Mouse (Mus musculus): ENCODE results near the gene Gm27027. TPM values are rescaled to one million over a fixed set of nuclear protein-coding genes. Genes with fewer than 3 reads are reported as not detected.

Gene Gm27027
- polyA plus RNA-seq, 1 experiment from 2014 or later: not detected

DNA sequence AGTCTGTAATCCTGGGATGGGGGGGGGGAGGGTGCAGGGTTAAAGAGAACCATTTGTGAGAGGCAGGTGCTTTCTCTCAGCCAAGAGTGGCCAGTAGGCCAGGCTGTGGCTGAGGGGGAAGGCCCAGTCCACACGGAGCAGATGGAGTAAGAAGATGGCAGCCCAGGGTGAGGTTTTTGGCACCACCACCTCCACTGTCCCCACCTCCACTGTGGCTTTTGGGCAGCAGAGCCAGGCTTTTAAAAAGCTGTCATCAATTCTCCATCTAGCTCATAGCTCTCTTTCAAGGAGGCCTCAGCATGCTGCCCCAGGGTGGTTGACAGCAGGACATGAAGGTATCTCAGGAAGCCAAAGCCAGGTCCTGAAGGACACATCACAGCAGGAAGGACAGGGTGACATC is 32.4 kb downstream of the Gm27027 start:
- Histone ChIP-seq H3K4me2 (ENCODE audit: low read length) (no peak overlapping the region), H3K27me3 (ENCODE audit: control insufficient read depth, insufficient read depth, low read depth, low read length) (no peaks in the 10 kb centered on the region), H3K9me3 (replicated peaks; ENCODE audit: control insufficient read depth, low read length, poor library complexity, severe bottlenecking) (no peaks in the 10 kb centered on the region), H3K4me3 (ENCODE audit: low read depth, low read length) (no peak overlapping the region), H3K4me1 (ENCODE audit: control insufficient read depth, insufficient read depth, low read length) (peaks cover 6% of the 10 kb centered on the region), H3K36me3 (ENCODE audit: control insufficient read depth, insufficient read depth, low read length) (no peaks in the 10 kb centered on the region), H3K9ac (ENCODE audit: low read depth, low read length) (no peak overlapping the region), H3K27ac (ENCODE audit: low read length) (no peak overlapping the region)
- 100% methylated on average over 1 of the region's 1 CpGs for WGBS
- no peak for ATAC-seq

DNA sequence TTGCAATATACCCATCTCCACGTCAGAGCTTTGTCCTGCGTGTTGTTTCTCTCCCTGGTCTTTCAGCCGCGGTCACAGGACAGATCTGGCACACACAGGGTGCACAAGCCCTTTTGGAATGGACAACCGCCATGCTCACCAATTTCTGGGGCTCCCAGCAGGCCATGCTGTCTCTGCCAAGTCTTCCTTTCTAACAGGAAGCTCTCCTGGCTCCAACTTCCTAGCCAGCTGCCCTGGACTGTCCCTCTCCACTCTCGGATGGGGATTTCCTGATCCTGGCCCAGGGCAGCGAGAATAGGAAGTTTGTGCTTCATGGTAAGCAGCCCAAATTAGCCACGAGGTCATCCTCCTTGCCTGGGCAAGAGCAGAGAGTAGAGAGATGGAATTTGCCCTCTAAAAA is 34.4 kb downstream of the Gm27027 start:
- H3K4me1 ChIP-seq (ENCODE audit: control insufficient read depth, insufficient read depth, low read length): peaks cover 11% of the 10 kb centered on the region
- no peak overlapping the region for H3K9ac ChIP-seq (ENCODE audit: low read depth, low read length)
- WGBS: 81% methylated on average over 8 of the region's 8 CpGs
- no peak overlapping the region for H3K4me3 ChIP-seq (ENCODE audit: low read depth, low read length)
- no peaks in the 10 kb centered on the region for H3K9me3 ChIP-seq (replicated peaks; ENCODE audit: control insufficient read depth, low read length, poor library complexity, severe bottlenecking)
- ATAC-seq: no peak
- H3K4me2 ChIP-seq (ENCODE audit: low read length): no peak overlapping the region
- no peaks in the 10 kb centered on the region for H3K27me3 ChIP-seq (ENCODE audit: control insufficient read depth, insufficient read depth, low read depth, low read length)
- no peaks in the 10 kb centered on the region for H3K36me3 ChIP-seq (ENCODE audit: control insufficient read depth, insufficient read depth, low read length)
- H3K27ac ChIP-seq (ENCODE audit: low read length): no peak overlapping the region

DNA sequence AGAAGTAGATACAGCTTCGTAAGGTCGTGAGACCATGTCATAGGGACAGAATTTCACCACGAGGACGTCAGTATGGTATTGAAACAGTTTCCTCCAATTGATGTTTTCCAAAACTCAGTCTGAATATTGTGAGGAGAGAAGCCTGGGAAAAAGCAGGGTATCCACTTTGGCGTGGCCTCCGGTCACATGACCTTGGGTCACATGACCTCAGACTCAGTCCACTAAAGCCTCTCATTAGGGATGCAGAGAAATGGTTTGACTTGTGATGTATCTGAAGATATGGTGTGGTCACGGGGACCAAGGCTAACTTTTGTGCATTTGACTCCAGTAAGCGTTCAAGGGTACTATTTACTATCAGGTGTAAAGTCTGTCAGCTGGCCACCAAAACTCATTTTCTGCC is 36.8 kb downstream of the Gm27027 start:
- no peak overlapping the region for H3K4me2 ChIP-seq (ENCODE audit: low read length)
- H3K36me3 ChIP-seq (ENCODE audit: control insufficient read depth, insufficient read depth, low read length): no peaks in the 10 kb centered on the region
- no peak overlapping the region for H3K9ac ChIP-seq (ENCODE audit: low read depth, low read length)
- H3K27ac ChIP-seq (ENCODE audit: low read length): no peak overlapping the region
- no peak for ATAC-seq
- H3K4me3 ChIP-seq (ENCODE audit: low read depth, low read length): no peak overlapping the region
- peaks cover 23% of the 10 kb centered on the region for H3K4me1 ChIP-seq (ENCODE audit: control insufficient read depth, insufficient read depth, low read length)
- no peaks in the 10 kb centered on the region for H3K9me3 ChIP-seq (replicated peaks; ENCODE audit: control insufficient read depth, low read length, poor library complexity, severe bottlenecking)
- H3K27me3 ChIP-seq (ENCODE audit: control insufficient read depth, insufficient read depth, low read depth, low read length): no peaks in the 10 kb centered on the region
- 72% methylated on average over 8 of the region's 8 CpGs for WGBS

DNA sequence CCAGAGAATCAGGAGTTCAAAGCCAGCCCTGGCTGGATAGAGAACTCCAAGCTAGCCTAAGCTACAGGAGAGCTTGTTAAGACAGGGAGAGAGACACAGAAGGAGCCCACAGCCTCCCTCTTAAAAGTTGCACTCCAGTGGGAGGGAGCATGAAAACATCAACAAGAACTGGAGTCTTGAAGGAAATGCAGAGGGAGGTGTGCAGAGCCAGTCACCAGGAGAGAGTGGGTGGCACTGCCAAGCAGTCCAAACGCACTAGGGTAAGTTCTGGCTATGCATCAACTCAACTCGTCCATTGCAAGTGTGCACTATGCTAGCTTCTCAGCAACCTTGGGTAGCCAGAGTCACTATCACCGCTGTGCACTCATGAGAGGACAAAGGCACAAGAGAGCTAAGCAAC is 37.9 kb downstream of the Gm27027 start:
- ATAC-seq: no peak
- H3K4me1 ChIP-seq (ENCODE audit: control insufficient read depth, insufficient read depth, low read length): peaks cover 25% of the 10 kb centered on the region
- H3K4me2 ChIP-seq (ENCODE audit: low read length): no peak overlapping the region
- no peak overlapping the region for H3K27ac ChIP-seq (ENCODE audit: low read length)
- H3K4me3 ChIP-seq (ENCODE audit: low read depth, low read length): no peak overlapping the region
- H3K9me3 ChIP-seq (replicated peaks; ENCODE audit: control insufficient read depth, low read length, poor library complexity, severe bottlenecking): no peaks in the 10 kb centered on the region
- no peak overlapping the region for H3K9ac ChIP-seq (ENCODE audit: low read depth, low read length)
- 77% methylated on average over 3 of the region's 3 CpGs for WGBS
- H3K27me3 ChIP-seq (ENCODE audit: control insufficient read depth, insufficient read depth, low read depth, low read length): peaks cover 8% of the 10 kb centered on the region
- no peaks in the 10 kb centered on the region for H3K36me3 ChIP-seq (ENCODE audit: control insufficient read depth, insufficient read depth, low read length)

DNA sequence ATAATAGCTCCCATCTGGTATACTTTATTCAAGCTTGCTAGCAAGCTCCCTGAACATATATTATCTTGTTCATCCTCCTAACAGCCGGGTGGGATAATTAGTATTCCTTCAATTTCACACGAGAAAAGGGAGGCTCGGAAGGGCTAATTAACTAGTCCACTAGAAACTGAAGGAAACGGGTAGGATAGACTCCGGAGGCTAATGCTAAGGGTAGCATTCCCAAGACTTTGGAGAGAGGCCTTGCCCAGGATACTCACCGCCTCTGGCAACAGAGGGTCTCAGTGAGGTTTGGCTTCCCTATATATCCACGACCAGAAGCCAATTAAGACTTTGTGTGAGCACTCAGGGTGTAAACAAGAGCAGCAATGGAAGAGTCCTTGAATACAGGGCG is 38.4 kb downstream of the Gm27027 start:
- Histone ChIP-seq H3K27me3 (ENCODE audit: control insufficient read depth, insufficient read depth, low read depth, low read length) (peaks cover 8% of the 10 kb centered on the region), H3K9me3 (replicated peaks; ENCODE audit: control insufficient read depth, low read length, poor library complexity, severe bottlenecking) (no peaks in the 10 kb centered on the region), H3K4me3 (ENCODE audit: low read depth, low read length) (no peak overlapping the region), H3K36me3 (ENCODE audit: control insufficient read depth, insufficient read depth, low read length) (no peaks in the 10 kb centered on the region), H3K27ac (ENCODE audit: low read length) (0 out of 2 replicates have a peak overlapping the region, but pooled peaks have one; percentile 32), H3K4me1 (ENCODE audit: control insufficient read depth, insufficient read depth, low read length) (peaks cover 25% of the 10 kb centered on the region), H3K4me2 (ENCODE audit: low read length) (peak overlapping the region; percentile 99), H3K9ac (ENCODE audit: low read depth, low read length) (no peak overlapping the region; the same call in 1 of the 2 replicates)
- 34% methylated on average over 8 of the region's 8 CpGs for whole genome bisulfite sequencing
- no peak for ATAC-seq

DNA sequence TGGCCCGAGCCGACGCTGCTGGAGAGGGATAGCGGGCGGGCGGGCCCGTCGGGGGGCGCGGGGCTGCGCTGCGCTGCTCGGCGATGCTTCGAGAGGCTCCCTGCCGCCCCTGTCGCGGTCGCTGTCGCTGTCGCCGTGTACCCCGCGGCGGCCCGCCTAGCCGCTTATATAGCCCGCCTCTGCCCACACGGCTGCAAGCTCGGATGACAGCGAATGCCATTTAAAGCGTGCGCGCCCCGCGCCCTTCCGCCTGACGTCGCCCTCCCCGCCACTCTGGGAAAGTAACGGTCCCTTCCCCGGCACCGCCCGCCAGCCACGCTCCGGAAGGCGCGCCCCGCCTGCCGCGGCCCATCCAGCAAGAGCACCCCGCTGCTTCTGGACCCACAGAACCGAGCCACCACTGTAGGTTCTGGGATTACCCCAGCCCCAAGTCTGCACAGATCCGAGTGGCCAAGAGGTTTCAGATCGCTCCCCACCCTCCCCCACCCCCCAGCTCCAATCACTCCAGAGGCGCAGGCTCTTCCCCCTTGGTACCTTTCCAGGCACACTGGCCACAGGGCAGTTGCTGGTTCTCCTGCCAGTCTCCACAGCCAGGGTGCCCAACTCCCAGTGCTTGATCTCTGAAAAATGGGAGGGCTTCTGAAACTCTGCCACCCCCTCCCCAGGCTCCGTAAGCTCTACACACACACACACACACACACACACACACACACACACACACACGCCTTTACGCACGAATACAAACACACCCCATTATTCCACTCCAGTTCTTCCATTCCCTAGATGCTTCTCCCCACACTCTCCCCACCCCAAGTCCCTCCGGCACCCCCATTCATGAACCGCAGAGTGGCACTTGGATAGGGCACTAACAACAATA is 39.0 kb downstream of the Gm27027 start, which contains the start of gene Gm13889:
TSS of gene Gm13889 (minus strand) at position 294 of the 877 bp plus-strand sequence.
- Histone ChIP-seq H3K4me2 (ENCODE audit: low read length) (peak within 1 kb of the TSS; percentile 99), H3K4me1 (ENCODE audit: control insufficient read depth, insufficient read depth, low read length) (peaks cover 25% of the 10 kb centered on the region), H3K27me3 (ENCODE audit: control insufficient read depth, insufficient read depth, low read depth, low read length) (peaks cover 8% of the 10 kb centered on the region), H3K36me3 (ENCODE audit: control insufficient read depth, insufficient read depth, low read length) (no peaks in the 10 kb centered on the region), H3K9ac (ENCODE audit: low read depth, low read length) (peak within 1 kb of the TSS; percentile 80), H3K9me3 (replicated peaks; ENCODE audit: control insufficient read depth, low read length, poor library complexity, severe bottlenecking) (no peaks in the 10 kb centered on the region), H3K27ac (ENCODE audit: low read length) (peak within 1 kb of the TSS; percentile 70), H3K4me3 (ENCODE audit: low read depth, low read length) (peak within 1 kb of the TSS; percentile 74)
- WGBS: 3% methylated on average over 50 of the region's 62 CpGs
- peak; percentile 74 for ATAC-seq

DNA sequence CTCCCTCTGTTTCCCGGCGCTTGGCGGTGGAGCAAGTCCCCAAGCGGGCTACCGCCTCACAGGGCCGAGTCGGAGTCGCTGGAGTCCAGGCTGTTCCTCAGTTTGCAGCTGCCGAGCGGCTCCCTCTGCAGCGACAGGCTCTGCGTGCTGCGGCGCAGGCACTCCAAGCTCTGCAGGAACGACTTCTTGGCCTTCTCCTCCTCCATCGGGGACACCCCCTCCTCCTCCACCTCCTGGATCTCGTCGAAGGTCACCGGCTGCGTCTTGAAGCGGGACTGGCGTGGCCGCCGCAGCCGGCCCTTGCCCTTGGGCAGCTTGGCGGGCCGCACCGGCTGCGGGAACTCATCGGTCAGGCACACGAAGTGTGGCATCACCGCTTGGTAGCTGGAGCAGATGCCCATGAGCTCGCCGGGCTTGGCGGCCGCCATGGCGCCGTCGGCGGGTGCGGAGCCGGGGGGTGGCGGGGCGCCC is 39.8 kb downstream of the Gm27027 start:
- Histone ChIP-seq H3K4me3 (ENCODE audit: low read depth, low read length) (peak overlapping the region; percentile 74), H3K27me3 (ENCODE audit: control insufficient read depth, insufficient read depth, low read depth, low read length) (peaks cover 8% of the 10 kb centered on the region), H3K4me2 (ENCODE audit: low read length) (peak overlapping the region; percentile 99), H3K36me3 (ENCODE audit: control insufficient read depth, insufficient read depth, low read length) (no peaks in the 10 kb centered on the region), H3K9ac (ENCODE audit: low read depth, low read length) (peak overlapping the region; percentile 80), H3K9me3 (replicated peaks; ENCODE audit: control insufficient read depth, low read length, poor library complexity, severe bottlenecking) (no peaks in the 10 kb centered on the region), H3K4me1 (ENCODE audit: control insufficient read depth, insufficient read depth, low read length) (peaks cover 25% of the 10 kb centered on the region), H3K27ac (ENCODE audit: low read length) (peak overlapping the region; percentile 70)
- ATAC-seq: peak; percentile 66
- under 1% methylated on average over 44 of the region's 44 CpGs for WGBS

DNA sequence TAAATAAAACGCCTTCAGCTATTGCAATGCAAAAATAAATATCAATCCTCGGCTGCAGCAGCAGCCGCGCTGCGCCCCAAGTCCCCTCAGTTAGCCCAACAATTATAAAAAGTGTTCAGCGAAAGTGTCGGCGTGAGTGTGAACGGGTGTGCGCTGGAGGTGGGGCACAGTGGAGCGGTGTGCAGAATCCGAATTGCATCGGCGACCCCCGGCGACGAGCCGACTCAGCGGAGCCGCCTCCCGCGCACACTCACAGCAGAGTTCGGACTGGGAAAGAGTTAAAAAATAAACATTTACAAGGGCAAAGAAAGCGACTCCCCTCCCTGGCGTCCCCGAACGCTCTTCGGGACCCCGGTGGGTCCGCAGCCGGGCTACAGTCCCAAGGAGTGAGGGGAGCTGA is 40.3 kb downstream of the Gm27027 start:
- H3K27ac ChIP-seq (ENCODE audit: low read length): peak overlapping the region; percentile 70
- peaks cover 8% of the 10 kb centered on the region for H3K27me3 ChIP-seq (ENCODE audit: control insufficient read depth, insufficient read depth, low read depth, low read length)
- H3K9me3 ChIP-seq (replicated peaks; ENCODE audit: control insufficient read depth, low read length, poor library complexity, severe bottlenecking): no peaks in the 10 kb centered on the region
- no peaks in the 10 kb centered on the region for H3K36me3 ChIP-seq (ENCODE audit: control insufficient read depth, insufficient read depth, low read length)
- H3K4me2 ChIP-seq (ENCODE audit: low read length): peak overlapping the region; percentile 99
- H3K4me1 ChIP-seq (ENCODE audit: control insufficient read depth, insufficient read depth, low read length): peaks cover 25% of the 10 kb centered on the region
- peak overlapping the region; percentile 80 for H3K9ac ChIP-seq (ENCODE audit: low read depth, low read length)
- WGBS: 0% methylated on average over 31 of the region's 31 CpGs
- peak overlapping the region; percentile 74 for H3K4me3 ChIP-seq (ENCODE audit: low read depth, low read length)
- ATAC-seq: no peak

All from midbrain, embryonic 16.5 days (tissue).